Mouse (Mus musculus) skeletal muscle tissue, adult 2 months (tissue): ENCODE data around the gene Cdc26.
A peak's percentile ranks its signal among the peaks of the same experiment; 100 is the strongest.

Source experiments
- DNase-seq: peaks from one replicate; pipeline ENCODE4 v3.0.0-alpha.2; 2012; ENCODE audit warnings: low read depth, low spot score

The Cdc26 gene

DNA sequence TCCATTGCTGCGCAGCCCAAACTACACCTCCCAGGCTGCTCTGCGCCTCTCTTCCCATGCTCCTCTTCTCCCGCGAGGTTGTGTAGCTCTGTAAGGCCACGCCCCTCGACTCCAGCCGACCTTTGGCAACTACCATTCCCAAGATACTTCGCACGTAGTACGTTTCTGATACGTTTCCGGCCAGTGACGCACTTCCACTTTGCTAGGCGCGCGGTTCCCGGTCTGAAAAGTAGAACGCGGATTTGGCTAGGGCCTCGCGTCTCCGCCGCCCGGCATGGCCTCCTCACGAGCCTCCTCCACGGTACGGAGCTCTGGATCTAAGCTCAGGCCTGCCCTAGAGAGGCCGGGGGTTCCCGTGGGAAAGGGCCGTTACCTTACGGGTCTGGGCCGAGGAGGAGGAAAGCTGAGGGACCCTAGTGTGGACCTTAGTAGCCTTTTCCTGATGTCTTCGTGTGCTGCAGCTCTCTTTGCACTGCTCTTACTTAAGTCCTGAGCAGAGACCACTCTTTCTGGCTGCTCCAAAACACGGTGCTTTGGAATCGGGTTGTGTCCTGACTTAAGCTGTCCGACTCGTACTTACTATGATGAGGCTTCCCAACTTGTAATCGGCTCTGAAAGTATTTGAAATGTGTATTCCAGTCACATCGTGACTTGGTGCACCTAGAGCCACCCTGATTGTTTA is at the start of gene Cdc26, which contains the start of gene Prpf4:
TSS of gene Cdc26 (minus strand) at position 42 of the 682 bp plus-strand sequence.
TSS of gene Prpf4 (plus strand) at position 197 of the 682 bp plus-strand sequence.
- peak; percentile 97 for DNase-seq

DNA sequence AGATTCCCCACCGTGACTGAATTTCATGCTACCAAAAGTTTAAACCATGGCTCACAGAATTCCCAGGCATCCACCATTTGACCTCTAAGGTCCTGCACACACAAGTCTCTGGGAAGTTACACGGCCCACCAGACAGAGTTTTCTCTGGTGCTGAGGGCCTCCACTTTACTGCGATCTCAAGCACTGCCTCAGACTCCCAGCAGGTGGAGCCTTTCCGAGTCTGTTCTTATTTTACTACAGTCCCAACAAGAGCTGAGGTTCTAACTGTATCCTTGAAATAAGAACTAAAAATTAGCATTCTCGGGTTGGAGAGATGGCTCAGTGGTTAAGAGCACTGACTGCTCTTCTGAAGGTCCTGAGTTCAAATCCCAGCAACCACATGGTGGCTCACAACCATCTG is 46.6 kb upstream of the Cdc26 start:
- no peak for DNase-seq

DNA sequence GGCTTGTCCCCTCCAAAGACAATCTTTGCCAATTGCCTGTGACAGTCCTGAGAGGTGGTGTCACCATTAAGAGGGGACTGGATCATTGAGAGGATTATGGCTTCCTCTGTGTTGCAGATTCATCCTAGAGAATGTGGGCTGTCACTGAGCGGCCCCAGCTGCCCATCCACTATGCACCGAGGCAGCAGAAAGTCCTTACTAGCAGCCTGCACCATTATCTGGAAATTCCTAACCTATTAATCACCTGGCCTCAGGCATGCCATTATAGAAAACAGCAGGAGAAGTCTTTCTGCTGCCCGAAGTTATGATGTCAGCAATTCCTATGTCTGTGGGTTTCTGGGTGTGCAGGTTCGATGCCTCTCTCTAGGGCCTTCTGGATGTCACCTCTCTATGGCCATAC is 32.5 kb upstream of the Cdc26 start:
- DNase-seq: no peak

DNA sequence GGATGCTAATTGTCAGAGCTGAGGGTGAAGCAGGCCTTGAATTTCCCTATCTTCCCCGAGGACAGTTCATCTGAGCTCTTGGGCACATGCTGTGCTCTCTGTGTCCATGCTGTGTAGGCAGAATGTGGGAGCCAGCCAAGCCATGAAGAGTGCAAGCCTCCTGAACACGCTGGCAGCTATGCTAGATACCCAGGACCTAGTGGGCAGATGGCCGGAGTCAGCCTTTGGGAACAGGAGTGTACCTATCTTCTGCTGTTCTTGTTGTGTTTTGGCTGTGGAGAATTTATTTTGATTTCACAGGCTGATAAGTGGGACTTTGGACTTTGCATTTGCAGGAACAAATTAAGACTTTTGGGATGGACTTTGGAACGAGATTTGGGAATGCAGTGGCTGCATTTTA is 32.1 kb upstream of the Cdc26 start:
- DNase-seq: no peak

DNA sequence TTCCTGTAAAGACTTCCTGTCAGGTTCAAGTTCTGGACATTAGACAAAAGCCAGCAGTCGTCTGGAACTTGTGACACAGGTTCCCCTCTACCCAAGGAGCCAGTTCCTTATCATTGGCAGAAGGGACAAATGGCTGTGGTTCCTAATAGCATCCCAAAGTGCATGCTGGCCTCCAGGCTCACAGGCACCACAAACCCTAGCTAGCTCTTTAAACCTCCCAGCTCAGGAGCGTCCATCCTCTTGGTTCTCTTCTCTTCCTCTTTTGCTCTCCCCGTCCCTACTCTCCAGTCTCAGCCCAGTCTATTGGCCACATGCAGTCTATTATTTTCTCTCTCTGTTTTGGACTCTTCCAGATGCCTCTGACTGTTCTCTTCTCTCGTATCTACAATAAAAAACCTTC is 31.4 kb upstream of the Cdc26 start:
- DNase-seq: no peak

DNA sequence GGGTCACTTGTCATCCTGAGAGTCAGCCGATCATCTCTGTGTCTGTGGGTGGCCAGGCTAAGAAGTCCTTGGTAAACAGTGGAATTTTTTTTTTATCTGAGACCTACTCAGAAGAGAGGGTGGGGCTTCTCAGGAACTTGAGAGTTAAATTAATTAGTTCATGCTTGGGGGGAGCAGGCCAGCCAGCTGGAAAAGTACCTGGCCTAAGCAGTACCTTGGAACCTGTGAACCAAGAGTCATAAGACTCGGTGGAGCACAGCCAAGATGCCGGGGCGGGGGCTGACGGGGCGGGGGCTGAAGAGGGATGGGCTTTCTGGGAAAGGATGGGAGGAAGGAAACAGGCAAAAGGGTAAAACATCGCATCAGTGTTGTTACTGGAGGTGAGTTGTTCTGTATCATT is 29.4 kb upstream of the Cdc26 start:
- no peak for DNase-seq

DNA sequence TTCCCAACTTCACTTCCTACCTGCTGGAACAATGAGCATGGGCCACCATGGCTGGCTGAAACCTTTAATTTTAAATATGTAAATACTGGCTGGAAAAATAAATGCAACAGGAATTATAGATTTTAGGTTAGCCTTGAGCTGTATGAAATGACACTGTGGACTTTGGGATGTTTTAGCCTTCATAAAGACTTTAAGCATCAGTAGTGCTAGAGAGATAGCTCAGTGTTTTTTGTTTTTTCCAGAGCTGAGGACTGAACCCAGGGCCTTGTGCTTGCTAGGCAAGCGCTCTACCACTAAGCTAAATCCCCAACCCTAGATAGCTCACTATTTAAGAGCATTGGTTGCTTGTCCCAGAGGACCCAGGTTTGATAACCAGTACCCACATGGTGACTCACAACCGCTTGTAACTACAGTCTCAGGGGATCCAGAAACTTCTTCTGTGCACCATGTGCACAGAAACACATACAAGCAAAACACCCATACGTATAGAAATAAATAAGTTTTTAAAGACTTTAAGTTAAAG is 28.9 kb upstream of the Cdc26 start:
- no peak for DNase-seq

DNA sequence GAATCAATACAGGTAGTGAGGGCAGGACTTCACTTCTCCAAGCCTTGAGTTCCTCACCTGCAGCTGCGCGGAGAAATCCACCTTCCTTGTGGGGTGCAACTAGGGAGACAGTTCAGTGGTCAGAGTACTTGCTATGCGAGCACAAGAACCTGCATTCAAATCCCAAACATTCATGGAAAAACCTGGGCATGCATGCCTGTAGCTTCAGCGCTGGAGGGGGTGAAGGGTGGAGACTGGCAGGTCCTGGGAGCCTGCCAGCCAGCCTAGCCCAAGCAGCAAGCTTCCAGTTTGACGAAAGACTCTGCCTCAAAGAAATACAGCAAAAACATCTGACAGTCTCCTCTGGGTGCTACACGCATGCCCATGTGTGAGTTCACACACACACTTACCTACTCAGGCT is 26.6 kb upstream of the Cdc26 start, which contains the start of gene Rnf183:
TSS of gene Rnf183 (minus strand) at position 172 of the 400 bp plus-strand sequence.
- DNase-seq: no peak

DNA sequence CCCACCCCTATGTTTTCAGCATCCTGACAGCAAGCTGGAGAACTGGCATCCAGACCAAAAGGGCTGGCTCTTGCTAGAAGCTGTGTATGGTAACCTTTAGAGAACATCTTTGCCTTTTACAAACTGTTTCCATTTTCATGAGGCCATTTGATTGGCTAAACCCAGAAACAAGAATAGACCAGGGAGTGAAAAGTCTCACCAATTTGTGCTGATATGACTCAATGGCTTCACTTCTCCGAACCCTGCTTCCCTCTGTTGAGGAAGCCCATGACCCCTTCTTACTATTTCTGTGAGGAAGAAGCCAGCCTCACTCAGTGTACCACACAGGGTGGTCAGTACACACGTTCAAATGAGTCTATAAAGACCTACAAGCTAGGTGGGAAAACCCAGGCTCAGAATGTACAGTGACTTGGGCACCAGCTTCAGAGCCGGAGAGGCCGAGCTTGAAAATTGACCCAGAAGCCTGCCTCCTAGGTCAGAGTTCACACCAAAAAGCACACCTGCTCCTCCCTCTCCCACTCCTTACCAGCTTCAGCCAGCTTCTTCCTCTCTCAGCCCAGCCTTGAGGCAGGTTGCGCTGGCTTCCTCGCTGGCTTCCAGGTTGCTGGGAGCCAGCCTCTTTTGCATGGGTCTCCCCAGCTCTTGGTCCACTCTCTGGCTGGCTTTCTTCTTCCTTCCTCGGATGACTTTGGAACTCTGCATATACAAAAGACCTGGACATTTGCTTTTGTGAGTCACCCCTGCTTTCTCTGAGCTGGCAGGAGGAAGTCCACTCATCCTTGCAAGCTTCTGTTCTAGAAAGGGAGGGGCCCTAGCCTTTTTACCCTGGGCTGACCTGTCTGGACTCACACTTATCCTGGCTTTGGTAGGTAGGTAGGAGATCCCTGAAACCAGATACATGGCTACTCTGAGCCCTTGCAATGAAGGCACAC is 25.8 kb upstream of the Cdc26 start:
- no peak for DNase-seq

DNA sequence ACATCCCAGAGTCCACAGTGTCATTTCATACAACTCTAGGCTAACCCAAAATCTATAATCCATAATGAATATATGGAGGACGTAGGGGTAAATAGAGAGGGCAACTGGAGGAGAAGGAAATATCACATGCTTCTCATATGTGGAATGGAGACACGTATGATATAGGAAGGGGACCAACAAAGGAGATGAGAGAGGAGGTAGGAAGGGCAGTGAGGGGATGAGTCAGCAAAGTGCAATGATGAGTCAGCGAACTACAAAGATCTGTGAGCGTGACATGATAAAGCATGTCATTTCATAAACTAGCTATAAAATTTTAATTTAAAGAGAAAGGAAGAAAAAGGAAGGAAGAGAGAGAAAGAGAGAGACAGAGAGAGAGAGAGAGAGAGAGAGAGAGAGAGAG is 23.1 kb upstream of the Cdc26 start:
- DNase-seq: no peak

DNA sequence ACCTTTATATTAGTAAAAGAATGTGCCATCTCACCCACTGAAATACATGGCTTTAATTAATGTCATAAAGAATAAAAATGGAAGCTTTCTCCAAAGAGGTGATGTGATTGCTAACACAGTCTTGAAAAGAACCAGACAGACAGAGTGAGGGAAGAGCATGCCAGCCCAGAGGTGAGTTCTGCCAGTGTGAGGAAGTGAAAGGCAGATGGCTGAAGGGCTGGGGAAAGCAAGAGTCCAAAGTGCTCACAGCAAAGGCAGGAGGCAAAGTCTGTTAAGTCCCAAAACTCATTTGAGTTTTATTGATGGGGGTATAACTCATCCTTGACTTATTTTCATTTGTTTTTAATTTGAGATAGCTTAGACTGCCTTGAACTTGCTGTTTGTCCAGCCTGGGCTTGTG is 22.2 kb upstream of the Cdc26 start:
- no peak for DNase-seq

DNA sequence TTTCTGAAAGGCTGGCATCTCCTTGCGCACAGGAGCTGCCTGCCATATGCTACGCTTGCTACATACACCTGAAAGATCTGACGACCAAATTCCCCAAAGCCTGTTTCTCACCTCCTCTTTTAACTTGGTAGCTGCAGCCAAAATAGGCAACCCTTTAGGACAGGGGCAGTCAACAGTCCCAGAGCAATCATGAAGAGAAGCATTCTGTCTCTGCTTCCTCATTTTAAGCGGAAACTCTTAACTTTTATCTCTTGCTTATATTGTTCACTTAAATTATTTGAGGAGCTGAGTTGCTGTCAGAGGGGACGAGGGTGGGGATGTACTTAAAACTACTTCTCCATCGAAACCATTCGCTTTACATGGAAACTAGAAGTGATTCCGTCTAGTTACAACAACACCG is 21.2 kb upstream of the Cdc26 start:
- no peak for DNase-seq

DNA sequence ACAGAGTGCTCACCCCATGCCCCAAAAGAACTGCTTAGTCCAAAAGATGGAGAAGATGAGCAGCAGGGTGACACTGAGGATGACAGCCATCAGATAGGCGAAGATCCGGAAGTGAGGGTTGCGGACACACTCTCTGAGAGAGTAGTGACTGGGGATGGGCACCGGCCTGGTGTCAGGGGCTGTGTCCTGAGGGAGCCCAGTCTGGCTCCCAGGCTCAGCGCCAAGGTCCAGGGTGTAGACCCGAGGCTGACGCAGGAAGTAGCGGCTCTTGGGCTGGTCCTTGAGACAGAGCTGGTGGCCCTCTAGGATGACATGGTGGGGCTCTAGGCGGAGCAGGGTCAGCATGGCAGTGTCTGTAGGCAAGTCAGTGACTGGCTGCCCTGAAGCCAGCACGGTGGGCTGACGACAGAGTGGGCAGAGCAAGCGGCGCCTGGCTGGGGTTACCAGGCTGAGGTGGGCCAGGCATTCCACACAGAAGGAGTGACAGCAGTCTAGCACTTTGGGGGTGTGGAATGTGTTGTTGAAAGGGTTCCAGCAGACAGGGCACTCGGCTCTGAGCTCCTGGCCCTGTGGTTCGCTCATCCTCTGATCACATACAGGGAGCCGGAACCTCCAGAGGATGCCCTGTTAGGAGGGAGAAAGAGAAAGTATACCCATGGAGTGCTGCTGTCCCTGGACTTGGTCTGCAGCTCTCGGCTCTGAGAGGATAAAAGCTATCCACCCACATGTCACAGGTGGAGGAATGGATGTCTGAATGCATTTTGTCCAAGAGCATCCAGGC is 19.7 kb upstream of the Cdc26 start:
- DNase-seq: no peak

DNA sequence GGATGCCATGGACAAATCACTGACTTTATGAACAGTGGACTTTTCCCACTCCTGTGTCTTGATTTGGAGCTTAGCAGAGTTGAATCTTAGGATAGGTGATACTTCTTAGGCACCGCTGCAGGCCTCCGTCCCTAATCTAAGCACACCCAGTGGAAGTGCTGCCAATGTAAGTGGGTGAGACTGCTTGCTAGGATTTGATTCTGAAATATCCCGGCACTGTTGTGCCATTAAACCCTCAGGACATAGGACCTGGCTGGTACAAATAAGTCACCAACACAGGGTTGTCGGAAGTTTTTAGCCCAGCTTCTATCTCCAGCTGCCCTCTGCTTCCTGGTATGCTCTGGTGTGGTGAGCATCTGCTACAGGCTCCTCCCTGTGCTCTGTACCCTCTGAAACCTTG is 17.4 kb upstream of the Cdc26 start:
- DNase-seq: no peak

DNA sequence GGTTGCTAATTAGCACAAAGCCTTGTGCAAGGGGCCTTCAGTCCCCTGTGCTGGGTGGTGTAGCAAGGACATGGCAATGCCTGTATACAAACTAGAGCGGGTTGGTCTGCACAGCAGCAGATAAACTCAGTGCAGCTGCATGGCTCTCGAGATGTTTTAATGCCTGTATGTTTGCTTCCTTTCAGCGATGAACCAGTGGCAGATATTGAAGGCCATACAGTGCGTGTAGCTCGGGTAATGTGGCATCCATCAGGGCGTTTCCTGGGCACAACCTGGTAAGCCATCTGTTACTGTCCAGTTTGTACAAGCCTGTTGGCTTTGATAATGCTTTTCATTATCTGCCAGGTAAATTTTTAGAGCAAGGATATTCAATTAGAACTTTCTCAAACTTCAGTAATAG is 10.6 kb upstream of the Cdc26 start:
- no peak for DNase-seq

DNA sequence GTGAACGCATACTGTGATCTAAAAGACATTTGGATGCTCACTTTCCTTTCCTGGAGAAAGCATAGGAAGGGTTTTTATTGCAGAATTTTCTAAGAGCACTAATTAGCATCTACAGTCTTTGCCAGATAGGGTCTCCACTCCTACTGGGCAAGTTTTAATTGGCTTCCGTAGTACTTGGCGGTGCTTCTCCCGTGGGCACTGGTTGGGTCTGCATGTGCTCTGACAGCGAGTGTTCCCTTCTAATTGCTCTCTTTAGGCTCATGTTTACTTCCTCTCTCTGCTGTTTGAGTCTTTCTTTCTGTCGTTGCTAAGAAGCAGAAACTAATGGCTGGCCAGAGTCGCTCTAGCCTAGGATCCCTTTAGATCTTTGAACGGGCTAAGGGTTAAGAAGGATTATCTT is 10.0 kb upstream of the Cdc26 start:
- no peak for DNase-seq

DNA sequence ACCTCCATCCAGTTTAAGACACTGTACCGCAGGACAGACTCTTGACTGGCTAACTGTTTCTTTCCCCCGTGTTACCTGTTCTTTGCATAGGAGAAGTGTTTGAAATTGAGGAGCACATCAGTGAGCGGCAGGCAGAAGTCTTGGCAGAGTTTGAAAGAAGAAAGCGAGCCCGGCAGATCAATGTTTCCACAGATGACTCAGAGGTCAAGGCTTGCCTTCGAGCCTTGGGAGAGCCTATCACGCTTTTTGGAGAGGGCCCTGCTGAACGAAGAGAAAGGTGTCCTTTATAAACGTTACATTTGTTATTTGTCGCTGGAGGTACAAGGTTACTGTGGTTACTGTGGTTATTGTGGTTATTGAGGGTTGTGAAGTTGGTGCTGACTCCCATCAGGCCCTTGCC is 3.2 kb upstream of the Cdc26 start:
- no peak for DNase-seq

DNA sequence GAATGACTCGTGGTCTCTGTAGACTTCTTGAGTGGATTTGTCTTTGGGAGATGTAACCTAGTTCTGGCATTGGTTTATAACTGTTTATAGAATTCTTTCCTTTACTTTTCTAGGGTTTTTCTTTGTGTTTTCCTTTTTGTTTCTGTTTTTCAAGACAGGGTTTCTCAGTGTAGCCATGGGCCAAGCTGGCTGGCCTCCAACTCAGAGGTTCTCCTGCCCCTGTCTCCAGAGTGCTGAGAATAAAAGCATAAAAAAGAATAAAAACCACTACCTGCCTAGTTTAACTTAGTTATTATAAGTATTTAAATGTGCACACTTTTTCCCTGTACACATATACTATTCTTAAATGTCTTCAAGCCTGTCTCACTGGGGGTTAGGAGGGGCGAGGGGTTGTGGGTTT is 1.9 kb upstream of the Cdc26 start:
- DNase-seq: no peak

DNA sequence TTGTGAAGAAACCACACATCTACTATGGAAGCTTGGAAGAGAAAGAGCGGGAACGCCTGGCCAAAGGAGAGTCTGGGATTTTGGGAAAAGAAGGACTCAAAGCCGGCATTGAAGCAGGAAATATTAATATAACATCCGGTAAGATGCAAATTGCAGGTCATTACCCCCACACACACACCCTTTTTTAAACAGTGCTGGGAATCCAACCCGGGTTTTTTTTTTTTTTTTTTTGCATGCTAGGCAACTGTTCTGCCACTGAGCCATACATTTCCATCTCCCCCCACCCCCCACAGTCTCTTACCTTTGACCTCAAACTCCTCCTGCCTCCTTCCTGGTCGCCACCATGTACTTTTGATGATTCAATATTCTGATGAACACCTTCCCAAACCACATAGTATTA is 1.2 kb upstream of the Cdc26 start:
- no peak for DNase-seq

DNA sequence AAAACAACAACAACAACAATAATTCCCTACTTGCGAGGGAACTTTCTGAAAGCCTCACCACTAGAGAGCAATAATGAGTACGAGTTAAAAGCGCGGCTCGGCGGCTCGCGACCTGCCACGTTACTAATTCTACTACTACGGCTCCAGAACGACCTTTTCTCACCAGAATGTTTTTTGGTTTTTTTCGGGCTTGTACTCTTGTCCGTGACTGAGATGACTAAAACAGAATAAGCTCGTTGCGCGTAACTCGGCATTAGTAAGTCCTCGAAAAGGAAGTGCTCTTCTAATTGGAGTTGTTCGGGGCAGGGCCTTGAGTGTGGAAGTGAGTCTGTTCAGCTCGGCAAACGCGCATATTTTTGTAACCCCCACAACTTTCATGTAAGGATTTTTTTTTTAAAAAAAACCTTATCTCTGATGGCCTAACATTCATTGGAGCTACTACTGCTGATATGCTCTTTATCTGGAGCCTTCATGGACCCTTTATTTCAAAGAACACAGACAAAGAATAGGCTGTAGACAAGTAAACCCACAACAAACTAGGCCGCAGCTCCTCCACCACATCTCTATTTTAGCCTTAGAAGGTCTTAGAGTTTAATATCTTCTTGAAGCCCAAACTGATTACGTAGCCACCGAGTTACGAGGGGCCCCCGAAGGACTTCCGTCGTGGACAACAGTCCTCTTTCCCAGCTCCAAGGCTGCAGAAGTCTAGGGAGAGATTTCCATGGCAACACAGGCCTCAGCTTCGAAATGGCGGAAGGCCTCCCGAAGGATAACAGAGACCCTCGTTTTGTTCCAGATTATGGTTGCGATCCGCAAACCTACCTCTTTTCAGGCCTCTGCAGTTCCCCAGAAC is 486 bp downstream of the Cdc26 start:
- peak; percentile 23 for DNase-seq

DNA sequence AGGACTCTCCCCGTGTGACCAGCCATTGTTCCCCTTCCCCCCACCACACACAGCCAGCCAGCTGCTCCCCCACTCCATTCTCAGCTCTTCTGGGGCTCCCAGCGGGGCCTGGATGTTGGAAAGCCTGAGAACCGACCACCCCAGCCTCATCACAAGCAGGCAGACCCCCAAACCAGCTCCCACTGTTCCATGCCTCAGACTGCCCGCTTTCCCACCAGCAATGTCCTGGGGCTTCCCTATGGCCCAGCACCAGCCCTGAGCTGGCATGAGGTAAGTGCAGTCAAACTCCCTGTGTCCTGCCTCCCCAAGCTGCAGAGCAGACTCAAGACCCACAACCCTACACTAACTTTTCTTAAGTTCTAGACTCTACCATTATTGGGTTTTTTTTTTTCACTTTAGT is 2.3 kb downstream of the Cdc26 start:
- no peak for DNase-seq
